Mouse (Mus musculus): ENCODE results near the gene Golph3. TPM values are rescaled to one million over a fixed set of nuclear protein-coding genes. Genes with fewer than 3 reads are reported as not detected.

Gene Golph3
- polyA plus RNA-seq, 1 experiment = 82.7 TPM

DNA sequence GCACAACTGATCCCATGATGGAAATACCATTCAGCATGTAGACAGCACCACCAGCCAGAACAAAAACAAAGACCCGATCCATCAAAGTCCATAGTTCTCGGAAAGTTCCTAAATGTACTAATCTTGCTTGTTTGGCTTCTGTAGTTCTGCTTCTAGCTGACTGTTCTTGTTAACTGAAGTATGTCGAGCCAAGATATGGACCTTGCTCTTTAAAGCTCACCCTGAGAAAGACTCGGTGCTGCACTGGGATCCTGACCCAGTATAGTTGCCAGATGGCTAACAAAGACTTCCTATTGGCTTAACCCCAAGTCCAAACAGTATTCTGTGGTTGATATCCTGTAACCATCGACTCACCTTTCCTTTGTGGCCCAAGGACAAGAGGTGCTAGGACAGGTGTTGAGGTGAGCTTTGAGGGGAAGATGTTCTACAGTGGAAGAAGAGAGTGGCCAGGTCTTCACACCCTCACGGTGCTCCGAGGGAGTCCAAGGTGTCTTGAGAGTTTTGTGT lies 23.0 kb upstream of the Golph3 start:
- TF ChIP-seq CTCF (IDR thresholded peaks at IDR 0.05; ENCODE audit: borderline replicate concordance, extremely low read depth, insufficient read depth, insufficient read length) (no peak), POLR2A (IDR thresholded peaks at IDR 0.05; ENCODE audit: borderline replicate concordance, extremely low read depth, insufficient read depth, insufficient read length, poor library complexity, severe bottlenecking) (no peak)
- no peak for DNase-seq (ENCODE audit: low read depth)

DNA sequence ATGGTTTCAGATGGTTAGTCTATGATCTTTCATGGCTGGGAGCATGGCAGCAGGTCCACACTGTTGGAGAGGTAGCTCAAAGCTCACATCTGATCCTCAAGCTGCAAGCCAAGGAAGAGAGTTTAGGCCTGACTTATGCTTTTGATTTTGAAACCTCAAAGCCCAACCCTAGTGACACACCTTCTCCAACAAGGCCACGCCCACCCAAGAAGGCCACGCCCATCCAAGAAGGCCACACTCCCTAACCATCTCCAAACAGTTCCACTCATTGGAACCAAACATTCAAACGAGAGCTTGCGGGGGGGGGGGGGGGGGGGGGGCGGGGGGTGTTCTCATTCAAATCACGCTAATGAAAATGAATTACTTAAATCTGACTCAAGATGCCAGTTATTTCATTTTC lies 19.5 kb upstream of the Golph3 start:
- no peak for DNase-seq (ENCODE audit: low read depth)
- TF ChIP-seq CTCF (IDR thresholded peaks at IDR 0.05; ENCODE audit: borderline replicate concordance, extremely low read depth, insufficient read depth, insufficient read length) = no peak

- no peak for TF ChIP-seq CTCF (IDR thresholded peaks at IDR 0.05; ENCODE audit: borderline replicate concordance, extremely low read depth, insufficient read depth, insufficient read length)
- TF ChIP-seq POLR2A (IDR thresholded peaks at IDR 0.05; ENCODE audit: borderline replicate concordance, extremely low read depth, insufficient read depth, insufficient read length, poor library complexity, severe bottlenecking) = no peak
- no peak for DNase-seq (ENCODE audit: low read depth)
These were observed 14.8 kb upstream of the Golph3 start for GRCm38 (mm10) chr15:12306188-12307071.

DNA sequence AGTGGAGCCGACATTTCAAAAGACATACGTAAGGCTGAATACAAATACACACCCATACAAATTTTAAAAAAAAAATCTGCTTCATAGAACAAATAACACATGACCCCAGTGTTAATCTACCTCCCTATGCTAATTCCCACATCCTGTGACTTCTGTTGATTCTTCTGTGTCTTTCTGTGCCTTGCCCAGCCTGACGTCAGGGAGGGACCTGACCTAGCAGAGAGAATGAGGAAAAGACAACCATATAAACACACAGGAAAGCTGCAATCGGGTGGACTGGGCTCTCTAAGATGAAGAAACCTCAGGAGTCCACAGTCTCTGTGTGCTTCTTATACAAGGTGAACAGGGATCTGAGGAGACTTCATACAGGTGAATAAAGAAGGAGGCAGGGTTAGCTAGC lies 14.1 kb upstream of the Golph3 start:
- TF ChIP-seq CTCF (IDR thresholded peaks at IDR 0.05; ENCODE audit: borderline replicate concordance, extremely low read depth, insufficient read depth, insufficient read length) (no peak), POLR2A (IDR thresholded peaks at IDR 0.05; ENCODE audit: borderline replicate concordance, extremely low read depth, insufficient read depth, insufficient read length, poor library complexity, severe bottlenecking) (no peak)
- no peak for DNase-seq (ENCODE audit: low read depth)

- TF ChIP-seq CTCF (IDR thresholded peaks at IDR 0.05; ENCODE audit: borderline replicate concordance, extremely low read depth, insufficient read depth, insufficient read length) (no peak), POLR2A (IDR thresholded peaks at IDR 0.05; ENCODE audit: borderline replicate concordance, extremely low read depth, insufficient read depth, insufficient read length, poor library complexity, severe bottlenecking) (no peak)
- no peak for DNase-seq (ENCODE audit: low read depth)
These were observed 12.7 kb upstream of the Golph3 start for GRCm38 (mm10) chr15:12308539-12308938.

- DNase-seq (ENCODE audit: low read depth) = no peak
- TF ChIP-seq POLR2A (IDR thresholded peaks at IDR 0.05; ENCODE audit: borderline replicate concordance, extremely low read depth, insufficient read depth, insufficient read length, poor library complexity, severe bottlenecking) (no peak), CTCF (IDR thresholded peaks at IDR 0.05; ENCODE audit: borderline replicate concordance, extremely low read depth, insufficient read depth, insufficient read length) (no peak)
These were observed 10.6 kb upstream of the Golph3 start for GRCm38 (mm10) chr15:12310676-12311075.

GRCm38 (mm10) chr15:12311465-12311864 lies 9.8 kb upstream of the Golph3 start:
- DNase-seq (ENCODE audit: low read depth) = no peak
- no peak for TF ChIP-seq CTCF (IDR thresholded peaks at IDR 0.05; ENCODE audit: borderline replicate concordance, extremely low read depth, insufficient read depth, insufficient read length)
- no peak for TF ChIP-seq POLR2A (IDR thresholded peaks at IDR 0.05; ENCODE audit: borderline replicate concordance, extremely low read depth, insufficient read depth, insufficient read length, poor library complexity, severe bottlenecking)

GRCm38 (mm10) chr15:12313255-12313654 lies 8.0 kb upstream of the Golph3 start:
- no peak for DNase-seq (ENCODE audit: low read depth)
- TF ChIP-seq POLR2A (IDR thresholded peaks at IDR 0.05; ENCODE audit: borderline replicate concordance, extremely low read depth, insufficient read depth, insufficient read length, poor library complexity, severe bottlenecking) (no peak), CTCF (IDR thresholded peaks at IDR 0.05; ENCODE audit: borderline replicate concordance, extremely low read depth, insufficient read depth, insufficient read length) (no peak)

DNA sequence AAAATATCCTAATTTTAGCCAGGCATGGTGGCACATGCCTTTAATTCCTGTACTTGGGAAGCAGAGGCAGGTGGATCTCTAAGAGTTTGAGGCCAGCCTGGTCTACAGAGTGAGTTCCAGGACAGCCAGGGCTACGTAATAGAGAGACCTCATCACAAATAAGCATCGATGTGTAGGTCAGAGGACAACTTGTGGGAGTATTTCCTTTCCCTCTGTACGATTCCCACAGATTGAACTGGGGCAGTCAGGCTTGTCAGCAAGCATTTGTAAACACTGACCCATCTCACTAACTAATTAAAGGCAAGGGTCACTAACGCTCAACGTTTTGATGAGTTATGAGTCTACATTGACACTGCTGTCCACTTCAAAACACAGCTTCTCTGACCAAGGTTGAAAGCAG lies 6.7 kb upstream of the Golph3 start:
- TF ChIP-seq POLR2A (IDR thresholded peaks at IDR 0.05; ENCODE audit: borderline replicate concordance, extremely low read depth, insufficient read depth, insufficient read length, poor library complexity, severe bottlenecking) = no peak
- no peak for TF ChIP-seq CTCF (IDR thresholded peaks at IDR 0.05; ENCODE audit: borderline replicate concordance, extremely low read depth, insufficient read depth, insufficient read length)
- DNase-seq (ENCODE audit: low read depth) = no peak

DNA sequence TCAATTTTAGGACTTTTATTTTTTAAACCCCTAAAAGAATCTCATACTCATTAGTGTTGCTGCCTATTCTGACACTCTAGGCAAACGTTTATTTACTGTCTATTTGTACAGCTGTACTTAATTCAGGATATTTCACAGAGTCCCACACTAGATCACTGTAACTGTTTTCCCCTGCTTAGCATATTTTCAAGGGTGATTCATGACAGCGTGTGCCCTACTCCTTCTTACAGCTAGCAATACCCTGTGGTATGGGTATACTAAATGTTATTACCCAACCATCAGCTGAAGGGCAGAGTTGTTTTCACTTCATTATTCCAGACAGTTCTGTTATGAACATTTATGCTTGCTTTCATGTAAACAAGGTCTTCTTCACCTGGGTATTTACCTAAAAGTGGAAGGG lies 5.3 kb upstream of the Golph3 start:
- DNase-seq (ENCODE audit: low read depth) = no peak
- TF ChIP-seq CTCF (IDR thresholded peaks at IDR 0.05; ENCODE audit: borderline replicate concordance, extremely low read depth, insufficient read depth, insufficient read length) = no peak
- no peak for TF ChIP-seq POLR2A (IDR thresholded peaks at IDR 0.05; ENCODE audit: borderline replicate concordance, extremely low read depth, insufficient read depth, insufficient read length, poor library complexity, severe bottlenecking)

- TF ChIP-seq CTCF (IDR thresholded peaks at IDR 0.05; ENCODE audit: borderline replicate concordance, extremely low read depth, insufficient read depth, insufficient read length) (no peak), POLR2A (IDR thresholded peaks at IDR 0.05; ENCODE audit: borderline replicate concordance, extremely low read depth, insufficient read depth, insufficient read length, poor library complexity, severe bottlenecking) (no peak)
- DNase-seq (ENCODE audit: low read depth) = no peak
These were observed 4.0 kb upstream of the Golph3 start for GRCm38 (mm10) chr15:12317290-12317689.

- DNase-seq (ENCODE audit: low read depth) = no peak
- TF ChIP-seq CTCF (IDR thresholded peaks at IDR 0.05; ENCODE audit: borderline replicate concordance, extremely low read depth, insufficient read depth, insufficient read length) (no peak), POLR2A (IDR thresholded peaks at IDR 0.05; ENCODE audit: borderline replicate concordance, extremely low read depth, insufficient read depth, insufficient read length, poor library complexity, severe bottlenecking) (no peak)
These were observed 2.8 kb upstream of the Golph3 start for GRCm38 (mm10) chr15:12318451-12318850.

Measured in brain, embryonic 14.5 days (tissue).